Mouse (Mus musculus) forelimb bud, embryonic 11.5 days (tissue): ENCODE measurements at regions not wholly inside any gene's neighbourhood (a gene's known extent, or its start where the extent isn't known, plus 50 kb on each side); places are given as distances from the start of the nearest gene placed in this dataset.
"Not testable (repeated sequence)": the region's sequence is repeated elsewhere in the genome, so short reads cannot be mapped to it uniquely, and the experiment has no call there.

Experiments
- DNase-seq: peaks from one replicate; pipeline ENCODE4 v3.0.0-alpha.2; 2012; ENCODE audit warnings: low read depth, low spot score

DNA sequence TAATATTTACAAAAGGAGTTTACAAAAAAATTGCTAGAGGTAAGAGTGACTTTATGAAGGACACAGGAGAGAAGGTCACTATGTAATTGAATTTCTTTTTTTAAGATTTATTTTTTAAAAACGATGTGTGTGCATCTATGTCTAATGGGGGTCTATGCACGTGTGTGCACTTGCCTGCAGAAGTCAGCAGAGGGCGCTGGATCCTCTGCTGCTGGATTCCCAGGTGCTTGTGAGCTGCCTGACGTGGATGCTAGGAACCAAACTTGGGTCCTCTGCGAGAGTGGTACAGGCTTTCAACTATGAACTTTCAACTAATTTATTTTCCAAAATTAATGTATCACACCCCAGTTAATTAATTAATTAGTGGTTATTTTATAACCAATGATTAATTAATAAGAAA is 85.0 kb downstream of the Glrx3 start:
- peak; percentile 3 for DNase-seq

DNA sequence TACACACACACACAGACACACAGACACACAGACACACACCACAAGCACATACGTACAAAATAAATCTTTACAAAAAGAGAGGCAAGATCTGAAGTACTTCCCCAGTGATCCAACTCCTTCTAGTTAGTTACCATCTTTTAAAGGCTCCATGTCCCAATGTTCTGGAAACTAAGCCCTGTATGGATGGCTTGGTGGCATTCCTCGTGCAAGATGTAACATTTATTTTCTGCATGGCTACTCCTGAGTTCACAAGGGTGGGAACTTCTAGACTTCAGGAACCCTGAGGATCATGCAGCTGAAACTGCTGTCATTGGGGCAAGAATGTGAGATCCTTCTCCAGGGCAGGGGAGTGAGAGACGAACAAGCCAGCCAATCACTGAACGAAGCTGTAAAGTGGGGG is 96.1 kb downstream of the Glrx3 start:
- DNase-seq: no peak

DNA sequence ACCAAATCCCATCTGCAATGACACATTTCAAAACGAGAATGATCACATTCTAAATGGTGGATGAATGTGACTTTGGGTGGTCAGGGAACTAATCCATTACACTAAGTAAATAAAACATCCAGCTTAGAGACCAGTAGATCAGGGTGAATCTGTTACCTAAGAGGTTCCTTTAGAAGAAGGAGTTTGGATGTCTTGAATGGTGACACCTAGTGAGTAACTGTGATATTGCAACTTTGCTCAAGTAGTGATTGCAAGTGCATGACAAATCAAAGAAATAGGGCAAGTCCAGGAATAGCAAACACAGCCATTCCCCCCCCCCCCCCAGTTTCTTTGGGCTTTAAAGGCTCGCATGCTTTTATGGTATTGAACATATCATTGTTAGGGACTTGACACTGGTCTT is 112.6 kb downstream of the Glrx3 start:
- DNase-seq: peak; percentile 59

DNA sequence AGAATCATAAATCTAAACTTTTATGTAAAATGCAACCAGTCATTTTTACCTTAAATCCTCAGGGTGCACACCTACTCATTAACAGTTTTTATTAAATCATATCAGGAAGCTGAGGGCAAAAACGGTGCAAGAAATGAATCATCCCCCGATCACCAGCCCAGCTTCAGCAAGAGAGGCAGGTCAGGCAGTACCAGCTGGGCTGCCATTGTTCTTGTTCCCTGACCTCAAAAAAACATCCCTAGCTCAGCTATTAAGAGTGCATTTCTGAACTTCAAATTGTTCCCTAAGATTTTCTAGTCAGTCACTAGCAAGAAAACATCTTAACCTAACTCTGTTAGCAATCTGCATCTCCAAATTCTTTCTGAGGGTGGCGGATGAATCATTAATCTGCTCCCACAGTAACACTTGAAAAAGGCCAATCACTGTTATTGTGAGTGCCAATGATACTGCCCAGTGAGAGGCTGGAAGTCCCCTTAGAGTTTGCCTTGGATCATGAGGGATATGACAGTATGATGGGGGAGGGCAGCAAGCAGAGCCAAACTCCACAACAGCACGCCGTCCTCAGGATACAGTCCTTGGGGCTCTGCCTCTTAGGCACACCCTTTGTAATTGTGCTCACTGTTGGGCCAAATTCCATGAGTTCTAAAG is 115.3 kb downstream of the Glrx3 start:
- DNase-seq: no peak

DNA sequence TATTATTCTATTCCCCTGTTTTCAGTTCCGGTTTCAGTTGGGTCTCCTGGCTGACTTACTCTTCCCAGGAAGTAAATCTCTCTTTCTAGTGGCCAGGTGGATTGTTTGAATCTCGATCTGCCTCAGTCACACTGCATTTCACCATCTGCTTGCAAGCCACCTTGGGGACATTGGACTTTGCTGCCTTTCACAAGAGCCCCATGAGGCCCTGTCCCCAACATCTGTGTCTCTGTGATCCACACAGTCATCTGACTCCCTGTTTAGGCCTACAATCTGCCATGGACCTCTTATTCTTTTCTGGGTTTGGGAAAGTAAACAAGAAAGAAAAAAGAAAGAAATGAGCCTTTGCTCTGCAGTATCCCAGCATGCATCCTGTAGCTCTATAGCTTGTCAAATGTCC is 118.1 kb downstream of the Glrx3 start:
- no peak for DNase-seq

DNA sequence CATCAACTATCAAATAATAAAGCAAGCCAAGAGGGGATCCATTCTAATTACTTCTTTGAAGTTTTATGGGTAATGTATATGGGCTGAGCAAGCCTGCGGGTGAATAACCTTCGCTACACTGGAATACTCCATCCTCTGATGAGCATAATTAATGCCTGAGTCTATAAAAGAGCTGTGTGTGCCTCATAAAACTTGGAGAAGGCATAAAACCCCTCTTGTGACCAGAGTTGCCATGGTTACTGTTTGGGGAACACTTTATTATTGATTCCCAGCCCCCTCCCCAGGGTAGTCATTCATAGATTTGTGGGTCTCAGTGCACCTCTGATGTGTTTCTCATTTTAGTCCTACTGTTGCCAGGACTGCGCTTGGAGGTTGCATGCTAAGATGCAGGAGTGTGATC is 120.0 kb downstream of the Glrx3 start:
- DNase-seq: peak; percentile 54

DNA sequence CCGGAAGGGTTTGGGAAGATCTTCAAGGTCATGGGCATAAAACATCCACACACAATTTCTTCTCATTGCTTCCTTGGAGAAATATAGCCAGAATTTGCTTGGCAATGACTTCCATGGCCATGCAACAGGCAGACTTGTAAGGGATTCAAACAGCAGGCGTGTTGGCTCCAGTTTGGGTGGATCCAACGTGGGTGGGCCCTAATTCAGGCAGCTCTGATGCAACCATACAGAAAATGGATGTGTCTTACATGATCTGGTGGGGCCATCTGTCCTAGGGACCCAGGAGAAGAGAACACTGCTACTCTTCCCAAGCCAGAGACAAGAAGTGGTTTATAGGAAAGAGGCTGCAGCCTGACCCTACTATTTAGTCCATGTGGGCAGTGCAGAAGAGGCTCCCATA is 121.5 kb downstream of the Glrx3 start:
- DNase-seq: no peak

DNA sequence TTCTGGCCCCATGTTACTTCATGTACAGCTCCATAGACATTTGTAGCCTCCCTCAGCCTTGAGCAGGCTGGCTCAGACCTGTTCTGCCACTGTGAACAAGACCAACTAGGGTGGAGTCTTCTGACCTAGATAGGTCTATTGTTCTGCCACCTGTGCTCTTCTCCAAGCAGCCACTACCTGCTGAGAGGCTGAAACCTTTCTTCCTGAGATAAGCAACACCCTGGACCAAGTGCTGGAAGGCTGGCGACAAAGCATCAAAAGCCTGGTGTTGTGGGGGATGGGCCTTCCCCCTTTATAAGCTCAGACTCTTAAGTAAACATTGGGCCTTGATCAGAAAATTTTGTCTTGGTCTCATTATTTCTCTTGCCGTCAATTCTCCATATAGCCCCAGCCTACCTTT is 132.8 kb downstream of the Glrx3 start:
- no peak for DNase-seq

DNA sequence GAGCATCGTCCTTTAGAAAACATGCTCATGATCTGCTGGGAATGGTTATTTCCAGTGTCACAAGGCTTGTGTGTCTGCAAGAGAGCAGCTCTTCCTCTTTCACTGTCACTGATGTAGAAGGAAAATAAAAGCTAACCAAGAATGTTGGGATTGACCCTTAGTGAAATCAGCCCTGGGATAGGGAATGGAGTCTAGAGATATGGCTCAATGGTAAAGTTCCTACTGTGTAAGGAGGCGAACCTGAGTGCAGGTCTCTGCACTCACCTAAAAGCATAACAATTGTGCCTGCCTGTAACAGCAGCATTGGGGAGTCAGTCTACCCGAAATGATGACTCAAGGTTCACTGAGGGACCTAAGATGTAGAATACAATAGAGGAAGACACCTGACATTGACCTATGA is 138.1 kb downstream of the Glrx3 start:
- no peak for DNase-seq

DNA sequence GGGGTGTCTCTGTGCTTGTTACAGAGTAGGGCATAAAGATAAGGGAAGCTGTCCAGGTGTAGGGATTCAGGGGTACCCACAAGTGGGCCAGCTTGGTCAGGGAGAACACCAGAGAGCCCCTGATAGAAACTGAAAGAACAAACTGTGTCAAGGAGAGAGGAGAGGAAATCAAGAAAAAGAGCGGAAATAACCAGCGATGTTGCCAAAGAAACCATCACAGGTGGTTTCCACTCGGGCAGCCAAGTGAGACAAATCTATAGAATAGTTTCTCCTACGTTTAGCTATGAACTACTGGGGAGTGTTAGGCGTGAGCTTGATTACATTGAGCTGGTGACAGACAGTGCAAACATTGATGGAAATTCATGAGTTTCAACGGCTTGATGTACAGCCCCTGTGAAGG is 138.8 kb downstream of the Glrx3 start:
- no peak for DNase-seq

DNA sequence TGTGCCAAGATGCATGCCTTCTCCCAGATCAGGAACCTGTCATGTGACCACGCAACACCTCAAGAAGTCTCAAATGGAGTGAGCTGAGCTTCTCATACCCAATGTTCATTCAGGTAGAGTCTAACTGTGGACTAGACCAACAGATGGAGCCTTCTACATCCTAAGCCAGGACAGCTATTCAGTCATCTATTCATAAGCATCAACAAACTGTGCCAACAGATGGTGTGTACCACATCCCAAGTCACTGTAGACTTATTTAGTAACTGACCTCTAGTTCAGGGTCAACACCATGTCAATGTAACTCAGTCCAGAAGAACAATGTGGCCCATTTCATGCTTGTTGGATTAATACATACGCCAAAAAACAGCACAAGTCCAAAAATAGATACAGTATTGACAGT is 146.1 kb downstream of the Glrx3 start:
- DNase-seq: no peak

DNA sequence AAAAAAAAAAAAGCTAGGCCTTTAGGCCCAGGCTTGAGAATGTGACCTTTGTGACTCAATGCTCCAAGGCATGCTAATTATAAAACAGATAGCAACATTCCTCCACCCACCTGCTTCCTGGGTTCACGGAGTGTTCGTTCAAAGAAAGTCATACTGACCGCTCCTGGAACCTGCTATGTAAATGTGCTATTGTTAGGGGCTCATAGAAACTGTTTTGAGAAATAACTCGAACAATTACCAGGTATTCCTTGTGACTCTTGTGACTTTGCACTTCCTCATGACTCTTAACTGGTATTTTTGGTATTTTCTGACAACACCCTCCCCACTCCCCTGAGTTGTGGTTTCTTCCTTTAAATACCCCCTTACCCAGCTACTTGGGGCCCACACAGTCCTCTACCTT is 147.5 kb downstream of the Glrx3 start:
- not testable (repeated sequence) for DNase-seq

DNA sequence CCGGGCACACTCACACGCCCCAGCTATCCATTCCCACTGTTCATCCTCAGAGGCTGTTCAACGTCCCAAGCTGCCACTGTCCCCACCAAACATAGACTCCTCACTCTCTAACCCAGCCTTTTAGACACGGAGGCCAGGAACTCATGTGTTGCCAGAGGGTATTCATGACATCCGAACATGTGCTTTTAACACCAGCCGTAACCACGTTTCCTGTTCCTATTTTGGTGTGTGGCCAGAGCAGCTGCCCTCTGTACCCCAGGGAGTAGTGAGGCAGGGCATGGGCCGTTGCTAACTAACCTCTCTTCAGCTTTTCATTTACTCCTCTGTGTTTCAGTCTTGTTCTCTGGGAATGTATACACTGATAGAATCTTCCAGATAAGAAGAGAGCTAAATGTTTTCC is 156.2 kb downstream of the Glrx3 start:
- peak; percentile 16 for DNase-seq

DNA sequence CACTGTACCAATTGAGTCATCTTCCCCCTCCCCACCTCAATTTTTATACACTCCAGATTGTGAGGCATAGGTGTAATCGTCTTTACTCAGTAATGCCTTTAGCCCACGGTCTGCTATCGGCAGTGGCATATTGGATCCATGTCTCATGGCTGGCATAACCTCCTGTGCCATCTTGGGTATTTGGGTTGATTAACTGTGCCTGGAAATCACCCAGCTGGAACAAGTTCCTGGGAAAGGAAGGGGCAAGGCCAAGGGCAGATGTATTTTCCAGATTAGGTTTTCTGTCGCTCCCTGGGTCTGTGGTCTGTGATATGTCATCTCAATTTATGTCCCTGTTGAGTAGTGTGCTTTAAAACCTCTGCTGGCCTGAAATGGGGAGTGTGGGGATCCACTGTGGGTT is 158.2 kb downstream of the Glrx3 start:
- no peak for DNase-seq

DNA sequence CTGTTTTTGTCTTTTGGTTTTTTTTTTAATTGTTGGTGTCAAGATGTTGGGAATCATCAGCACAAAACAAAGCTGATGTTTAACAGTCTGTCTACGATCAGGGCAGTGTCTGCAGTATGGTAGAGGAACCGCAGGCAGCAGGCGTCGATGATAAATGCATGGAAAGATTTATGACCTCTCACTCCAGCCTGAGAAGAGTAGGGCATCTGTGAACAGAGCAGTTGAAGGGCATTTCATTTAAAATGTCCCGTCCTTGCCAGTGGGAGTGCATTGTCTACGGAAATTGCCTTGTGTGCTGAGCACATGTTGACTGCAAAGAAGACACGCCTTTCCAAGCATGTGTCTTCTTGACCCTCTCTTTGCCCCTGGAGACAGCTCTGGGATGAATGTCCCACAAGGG is 158.7 kb downstream of the Glrx3 start:
- DNase-seq: no peak

DNA sequence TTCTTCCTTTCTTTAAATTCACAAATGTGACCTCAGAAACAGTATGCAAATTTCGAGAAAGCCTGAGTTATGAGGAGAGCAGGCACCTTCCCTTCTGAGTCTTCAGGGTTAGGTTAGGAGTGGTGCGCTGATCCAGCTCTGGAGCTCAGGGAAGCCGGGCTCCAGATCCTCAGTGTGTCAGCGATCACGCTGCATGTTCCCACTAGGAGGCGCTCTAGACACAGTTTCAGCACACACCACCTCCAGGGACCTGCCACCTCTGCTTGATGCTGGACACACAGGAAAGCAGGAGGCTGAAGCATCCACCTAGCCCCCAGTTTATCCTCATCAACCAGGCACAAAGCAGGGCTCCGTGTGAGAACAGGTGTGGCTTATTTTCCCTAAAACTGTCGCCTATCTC is 165.6 kb downstream of the Glrx3 start:
- DNase-seq: peak; percentile 82

DNA sequence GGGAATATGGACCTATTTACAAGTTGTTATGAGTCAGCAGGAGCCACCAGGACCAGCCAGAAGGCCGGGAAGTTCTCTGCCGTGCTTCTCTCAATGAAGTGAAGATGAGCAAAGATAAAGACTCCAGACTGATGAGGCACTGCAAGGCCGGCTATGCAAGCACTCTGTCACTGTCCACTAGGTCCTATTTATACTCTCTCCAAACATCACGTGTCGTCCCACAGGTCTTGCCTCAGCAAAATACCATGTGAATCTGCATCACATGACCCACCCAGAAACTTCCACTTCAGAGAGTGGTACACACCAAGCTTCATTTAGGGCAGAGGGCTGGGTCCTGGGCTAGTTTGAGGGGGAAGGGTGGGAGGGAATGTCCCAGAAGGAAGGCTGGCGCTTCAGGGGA is 172.3 kb downstream of the Glrx3 start:
- no peak for DNase-seq

DNA sequence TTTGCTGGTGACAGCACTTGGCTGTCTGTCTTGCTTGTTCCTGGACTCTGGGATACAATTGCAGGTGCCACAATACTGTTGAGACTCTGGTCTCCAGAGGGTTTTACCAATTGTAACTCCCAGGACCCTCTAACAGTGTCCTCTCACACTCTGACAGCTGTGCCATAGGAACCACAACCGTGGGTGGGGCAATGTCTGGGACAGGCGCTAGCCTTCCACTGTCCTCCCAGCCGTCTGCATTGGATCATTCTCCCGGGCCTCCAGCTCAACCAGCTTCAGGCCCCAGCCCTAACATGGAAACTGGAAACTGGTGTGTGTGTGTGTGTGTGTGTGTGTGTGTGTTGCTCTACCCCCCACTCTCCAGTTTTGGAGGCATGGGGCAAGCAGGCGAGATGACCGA is 173.9 kb downstream of the Glrx3 start:
- DNase-seq: no peak

DNA sequence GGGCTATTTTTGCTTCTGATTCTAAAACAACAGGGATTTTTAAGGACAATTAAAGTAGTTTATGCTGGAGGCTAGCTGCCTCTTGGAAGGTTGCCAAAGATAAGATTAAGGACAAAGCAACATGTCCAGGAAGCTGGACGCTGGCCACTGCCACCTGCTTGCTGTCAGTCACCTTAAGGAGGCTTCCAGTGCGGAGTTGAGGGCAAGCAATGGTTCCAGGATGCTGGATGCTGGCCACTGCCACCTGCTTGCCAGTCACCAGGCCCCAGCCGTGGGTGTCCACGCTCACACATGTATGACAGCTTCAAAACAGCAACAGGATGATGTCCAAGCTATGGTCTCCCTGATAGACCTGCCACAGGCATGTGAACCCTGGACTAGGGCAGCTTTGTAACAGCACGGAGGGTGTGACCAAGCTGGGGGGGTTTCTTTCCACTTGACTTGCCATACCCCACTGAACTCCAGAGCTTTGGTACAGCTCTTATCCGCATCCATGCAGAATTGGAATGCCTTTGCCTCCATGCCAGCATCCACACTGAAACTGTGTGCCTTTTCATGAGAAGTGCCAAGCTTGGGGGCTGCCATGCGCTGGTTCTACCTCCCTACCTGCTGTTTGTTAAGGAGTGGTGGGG is 174.6 kb downstream of the Glrx3 start:
- DNase-seq: no peak

DNA sequence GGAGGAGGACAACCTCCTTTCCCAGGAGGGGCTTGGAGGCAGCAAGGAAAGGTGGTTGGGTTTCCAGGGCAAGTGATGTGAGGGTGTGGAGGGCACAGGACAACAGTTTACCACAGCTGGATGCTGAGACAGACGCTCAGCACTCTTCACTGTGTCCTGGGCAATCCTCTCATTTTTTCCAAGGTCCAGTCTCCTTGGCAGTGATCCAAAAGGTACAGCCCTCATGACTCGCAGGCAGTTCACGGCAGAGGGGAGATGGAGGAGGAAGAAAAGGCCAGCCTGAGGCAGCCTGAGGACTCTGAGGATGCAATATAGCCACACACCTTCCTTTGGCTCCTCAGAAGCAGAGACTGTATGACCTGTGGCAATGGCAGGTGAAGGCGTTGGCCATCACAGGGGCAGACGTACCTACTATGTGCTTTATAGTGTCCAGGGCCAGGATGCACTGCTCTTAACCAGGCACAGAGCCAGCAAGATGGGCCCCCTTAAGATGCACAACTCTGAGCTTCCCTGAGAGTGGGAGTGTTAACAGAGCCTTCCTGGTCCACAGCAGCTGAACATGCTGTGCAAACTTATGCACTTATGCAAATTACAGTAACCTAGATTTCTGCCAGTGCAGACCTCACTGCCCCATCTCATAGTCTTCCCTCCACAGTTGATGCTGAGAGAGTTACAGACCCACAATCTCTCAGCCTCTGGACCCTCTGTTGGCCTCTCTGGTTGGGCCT is 181.2 kb downstream of the Glrx3 start:
- no peak for DNase-seq

DNA sequence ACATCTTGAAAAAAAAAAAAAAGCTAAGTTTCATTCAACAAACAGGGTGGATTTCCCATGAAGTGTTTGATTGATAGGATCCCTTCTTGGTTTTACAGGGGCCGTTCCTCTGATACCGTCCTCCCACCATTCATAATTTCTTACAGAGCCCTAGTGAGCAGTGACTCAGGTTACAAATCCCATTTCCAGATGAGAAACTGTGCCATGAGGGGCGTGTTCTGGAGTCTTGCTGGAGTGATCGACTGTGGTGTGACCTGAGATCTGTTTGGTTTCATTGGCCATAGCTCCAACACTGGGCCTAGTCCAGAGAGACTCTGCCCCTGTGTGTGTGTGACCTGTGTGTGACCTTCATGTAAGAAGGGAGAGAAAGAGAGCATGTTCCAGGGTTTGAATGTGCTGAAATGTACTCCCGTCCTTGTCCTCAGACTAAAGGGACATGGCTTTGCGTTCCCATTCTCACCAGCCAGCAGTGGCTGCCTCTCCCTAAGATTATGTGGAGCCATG is 181.9 kb downstream of the Glrx3 start:
- DNase-seq: peak; percentile 55

DNA sequence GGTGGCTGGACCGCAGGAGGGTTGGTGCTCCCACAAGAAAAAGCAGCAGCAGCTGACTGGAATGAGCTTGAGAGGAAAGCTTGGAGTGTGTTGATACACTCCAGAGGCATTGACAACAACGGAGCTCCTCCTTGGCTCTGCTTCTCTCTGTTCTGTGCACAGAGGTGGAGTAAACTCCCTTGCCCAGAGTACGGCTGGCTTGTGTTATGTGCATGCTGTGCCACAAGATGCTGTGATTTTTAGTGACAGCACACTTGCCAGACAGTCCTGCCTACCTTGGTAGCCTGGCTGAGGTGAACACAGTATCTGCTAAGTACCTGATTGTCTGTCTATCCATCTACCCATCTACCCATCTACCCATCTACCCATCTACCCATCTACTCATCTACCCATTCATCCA is 190.9 kb downstream of the Glrx3 start:
- no peak for DNase-seq

DNA sequence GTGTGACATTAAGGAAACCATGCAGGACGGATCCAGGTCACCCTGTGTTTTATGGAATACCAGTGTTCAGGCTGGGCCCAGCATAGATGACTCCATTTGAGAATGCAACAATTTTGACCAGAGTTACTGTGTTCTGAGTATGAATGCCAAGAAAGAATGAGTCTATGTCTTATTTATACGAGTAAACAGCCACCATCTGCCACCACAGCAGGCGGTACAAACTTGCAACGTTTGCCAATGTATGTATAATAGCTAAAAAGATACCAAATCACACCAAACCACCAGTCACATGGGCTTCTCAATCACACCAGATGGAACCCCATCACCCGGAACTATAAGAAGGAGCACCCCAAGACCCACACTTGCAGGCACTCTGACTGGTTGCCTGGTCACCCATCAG is 192.1 kb downstream of the Glrx3 start:
- DNase-seq: no peak
